Mouse (Mus musculus): ENCODE data around the gene Marveld2.

DNA sequence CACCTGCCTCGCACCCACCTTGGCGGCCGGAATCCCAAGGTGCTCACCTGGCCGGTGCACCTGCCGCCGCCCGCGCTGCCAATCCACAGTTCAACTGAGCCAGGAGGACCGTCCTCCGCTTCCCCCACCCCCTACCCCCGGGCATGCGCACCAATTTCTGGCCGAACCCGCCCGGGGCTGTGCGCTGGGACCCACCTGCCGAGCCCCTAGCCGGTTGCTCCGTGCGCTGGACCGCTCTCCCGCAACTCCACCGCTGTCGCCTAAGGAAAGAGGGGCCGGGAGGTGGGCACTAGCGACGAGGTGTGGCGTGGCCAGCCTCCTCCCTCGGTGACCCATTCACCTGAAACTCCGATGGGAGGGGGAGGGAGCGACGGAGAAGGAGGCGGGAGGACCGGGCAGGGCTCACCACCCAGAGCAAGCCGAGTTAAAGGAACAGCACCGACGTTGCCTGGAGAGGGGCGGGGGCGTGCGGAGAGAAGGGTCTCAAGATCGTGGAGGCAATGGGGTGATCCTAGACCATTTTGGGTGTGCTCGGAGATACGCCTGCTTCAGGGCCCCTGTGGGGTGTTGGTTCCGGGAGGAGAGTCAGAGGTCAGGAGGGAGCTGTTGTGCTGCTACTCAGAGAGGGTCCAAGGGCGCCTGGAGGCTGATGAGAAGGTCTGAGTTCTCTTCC is 64.3 kb downstream of the Marveld2 start, which contains the start of gene Ocln:
- no peak for TF ChIP-seq CTCF (IDR thresholded peaks at IDR 0.05; ENCODE audit: extremely low read depth, insufficient read depth, insufficient read length, insufficient replicate concordance)
- no peak for TF ChIP-seq POLR2A (IDR thresholded peaks at IDR 0.05; ENCODE audit: low read depth, low read length)
